Mouse (Mus musculus) embryonic facial prominence, embryonic 15.5 days (tissue): ENCODE measurements at regions not wholly inside any gene's neighbourhood (a gene's known extent, or its start where the extent isn't known, plus 50 kb on each side); places are given as distances from the start of the nearest gene placed in this dataset.

ENCODE experiments used
- ATAC-seq: fragments of 200-750 bp; cut with Nextera tagmentation; 2 replicates; pipeline ENCODE4 v1.8.0; 2017; ENCODE audit warnings: low read depth, moderate TSS enrichment; ENCODE audit not compliant: insufficient number of reproducible peaks, low FRiP score, low TSS enrichment
- H3K27ac ChIP-seq: fragments of 300-500 bp; sonication (generic); replicated peaks from 2 replicates; pipeline ENCODE4 v1.5.1; 2015; ENCODE audit warnings: mild to moderate bottlenecking, inconsistent platforms
- H3K27me3 ChIP-seq: fragments of 300-500 bp; sonication (generic); 2 replicates; pipeline ENCODE4 v1.6.1; 2015; ENCODE audit warnings: inconsistent platforms
- H3K36me3 ChIP-seq: fragments of 300-500 bp; sonication (generic); 2 replicates; pipeline ENCODE4 v1.6.1; 2015; ENCODE audit warnings: mild to moderate bottlenecking, inconsistent platforms
- H3K4me1 ChIP-seq: fragments of 300-500 bp; sonication (generic); 2 replicates; pipeline ENCODE4 v1.6.1; 2015; ENCODE audit warnings: inconsistent platforms
- H3K4me2 ChIP-seq: fragments of 300-500 bp; sonication (generic); replicated peaks from 2 replicates; pipeline ENCODE4 v1.6.1; 2015; ENCODE audit warnings: mild to moderate bottlenecking, inconsistent platforms
- H3K4me3 ChIP-seq: fragments of 300-500 bp; sonication (generic); replicated peaks from 2 replicates; pipeline ENCODE4 v1.5.1; 2015; ENCODE audit warnings: mild to moderate bottlenecking, inconsistent platforms
- H3K9ac ChIP-seq: fragments of 300-500 bp; sonication (generic); 2 replicates; pipeline ENCODE4 v1.6.1; 2015; ENCODE audit warnings: inconsistent platforms
- H3K9me3 ChIP-seq: fragments of 300-500 bp; sonication (generic); replicated peaks from 2 replicates; pipeline ENCODE4 v1.6.1; 2016; ENCODE audit warnings: inconsistent platforms
- WGBS: fragments of 180-500 bp; shearing (Covaris S2); methylation state at CpG from one replicate; pipeline ENCODE4 v1.1.7; 2015; 5-methylcytosine and 5-hydroxymethylcytosine counted together

GRCm38 (mm10) chr15:36695199-36696129 lies 312.1 kb downstream of the Zfp706 start:
- H3K27ac ChIP-seq, result no peak overlapping the region
- peak overlapping the region; percentile 39 for H3K4me3 ChIP-seq
- no peaks in the 10 kb centered on the region for H3K27me3 ChIP-seq
- no peaks in the 10 kb centered on the region for H3K4me1 ChIP-seq
- H3K9me3 ChIP-seq, result no peaks in the 10 kb centered on the region
- no peak for ATAC-seq
- no peaks in the 10 kb centered on the region for H3K36me3 ChIP-seq
- WGBS, result 26% methylated on average over 14 of the region's 14 CpGs
- H3K9ac ChIP-seq, result no peak overlapping the region; the same call in 1 of the 2 replicates
- peak overlapping the region; percentile 52 for H3K4me2 ChIP-seq

GRCm38 (mm10) chr15:36691002-36691652 lies 316.4 kb downstream of the Zfp706 start:
- H3K27me3 ChIP-seq, result no peaks in the 10 kb centered on the region
- 56% methylated on average over 15 of the region's 15 CpGs for WGBS
- no peaks in the 10 kb centered on the region for H3K9me3 ChIP-seq
- no peak overlapping the region for H3K27ac ChIP-seq
- H3K4me2 ChIP-seq, result no peak overlapping the region
- no peak for ATAC-seq
- H3K9ac ChIP-seq, result no peak overlapping the region
- no peak overlapping the region for H3K4me3 ChIP-seq
- 0 out of 2 replicates have a peak, but pooled peaks cover 6% of the 10 kb centered on the region for H3K4me1 ChIP-seq
- no peaks in the 10 kb centered on the region for H3K36me3 ChIP-seq

GRCm38 (mm10) chr15:36689881-36690280 lies 317.7 kb downstream of the Zfp706 start:
- Histone ChIP-seq H3K4me2 (no peak overlapping the region), H3K9ac (no peak overlapping the region), H3K27me3 (no peaks in the 10 kb centered on the region), H3K4me1 (0 out of 2 replicates have a peak, but pooled peaks cover 6% of the 10 kb centered on the region), H3K27ac (no peak overlapping the region), H3K36me3 (no peaks in the 10 kb centered on the region), H3K9me3 (no peaks in the 10 kb centered on the region), H3K4me3 (no peak overlapping the region)
- no peak for ATAC-seq
- 84% methylated on average over 7 of the region's 7 CpGs for WGBS

- H3K27ac ChIP-seq, result no peak overlapping the region
- H3K9me3 ChIP-seq, result no peaks in the 10 kb centered on the region
- no peak overlapping the region for H3K4me3 ChIP-seq
- no peaks in the 10 kb centered on the region for H3K36me3 ChIP-seq
- 62% methylated on average over 3 of the region's 3 CpGs for WGBS
- H3K27me3 ChIP-seq, result no peaks in the 10 kb centered on the region
- 0 out of 2 replicates have a peak, but pooled peaks cover 6% of the 10 kb centered on the region for H3K4me1 ChIP-seq
- no peak overlapping the region for H3K9ac ChIP-seq
- no peak overlapping the region for H3K4me2 ChIP-seq
- ATAC-seq, result no peak
Measured at GRCm38 (mm10) chr15:36689301-36689700, 318.3 kb downstream of the Zfp706 start.

- Histone ChIP-seq H3K9ac (no peak overlapping the region), H3K36me3 (no peaks in the 10 kb centered on the region), H3K27me3 (no peaks in the 10 kb centered on the region), H3K27ac (peak overlapping the region; percentile 48; the same call in 1 of the 2 replicates), H3K4me1 (0 out of 2 replicates have a peak, but pooled peaks cover 6% of the 10 kb centered on the region), H3K4me2 (peak overlapping the region; percentile 40), H3K4me3 (peak overlapping the region; percentile 12; the same call in 1 of the 2 replicates), H3K9me3 (no peaks in the 10 kb centered on the region)
- 8% methylated on average over 17 of the region's 17 CpGs for WGBS
- ATAC-seq, result 0 out of 2 replicates have a peak, but pooled peaks have one; percentile 24
Measured at GRCm38 (mm10) chr15:36688051-36688754, 319.4 kb downstream of the Zfp706 start.

- WGBS, result 77% methylated on average over 7 of the region's 7 CpGs
Measured at GRCm38 (mm10) chr15:36684684-36685083, 322.9 kb downstream of the Zfp706 start.

GRCm38 (mm10) chr15:36682832-36683231 lies 324.7 kb downstream of the Zfp706 start:
- Histone ChIP-seq H3K9me3 (no peaks in the 10 kb centered on the region), H3K27ac (no peak overlapping the region), H3K4me1 (no peaks in the 10 kb centered on the region), H3K4me2 (no peak overlapping the region), H3K36me3 (no peaks in the 10 kb centered on the region), H3K4me3 (no peak overlapping the region), H3K9ac (no peak overlapping the region), H3K27me3 (no peaks in the 10 kb centered on the region)
- ATAC-seq, result no peak
- WGBS, result 41% methylated on average over 6 of the region's 6 CpGs

More at GRCm38 (mm10) chr15:36684684-36685083, 322.9 kb downstream of the Zfp706 start:
- no peak overlapping the region for H3K9ac ChIP-seq
- H3K4me1 ChIP-seq, result 0 out of 2 replicates have a peak, but pooled peaks cover 6% of the 10 kb centered on the region
- H3K27me3 ChIP-seq, result no peaks in the 10 kb centered on the region
- H3K36me3 ChIP-seq, result no peaks in the 10 kb centered on the region
- H3K4me3 ChIP-seq, result no peak overlapping the region
- ATAC-seq, result no peak
- H3K27ac ChIP-seq, result no peak overlapping the region
- H3K9me3 ChIP-seq, result no peaks in the 10 kb centered on the region
- no peak overlapping the region for H3K4me2 ChIP-seq

GRCm38 (mm10) chr15:36682159-36682558 lies 325.4 kb downstream of the Zfp706 start:
- no peaks in the 10 kb centered on the region for H3K36me3 ChIP-seq
- no peak overlapping the region for H3K4me3 ChIP-seq
- no peak overlapping the region for H3K4me2 ChIP-seq
- no peaks in the 10 kb centered on the region for H3K9me3 ChIP-seq
- H3K27me3 ChIP-seq, result no peaks in the 10 kb centered on the region
- H3K27ac ChIP-seq, result no peak overlapping the region
- H3K9ac ChIP-seq, result no peak overlapping the region
- 39% methylated on average over 5 of the region's 5 CpGs for WGBS
- H3K4me1 ChIP-seq, result no peaks in the 10 kb centered on the region
- ATAC-seq, result no peak

GRCm38 (mm10) chr15:36680361-36681140 lies 327.0 kb downstream of the Zfp706 start:
- H3K9me3 ChIP-seq, result no peaks in the 10 kb centered on the region
- H3K4me2 ChIP-seq, result no peak overlapping the region
- 77% methylated on average over 11 of the region's 11 CpGs for WGBS
- H3K27ac ChIP-seq, result no peak overlapping the region
- H3K27me3 ChIP-seq, result no peaks in the 10 kb centered on the region
- no peaks in the 10 kb centered on the region for H3K4me1 ChIP-seq
- H3K36me3 ChIP-seq, result no peaks in the 10 kb centered on the region
- H3K9ac ChIP-seq, result no peak overlapping the region
- no peak overlapping the region for H3K4me3 ChIP-seq
- ATAC-seq, result no peak

GRCm38 (mm10) chr15:36679577-36679976 lies 328.0 kb downstream of the Zfp706 start:
- Histone ChIP-seq H3K36me3 (no peaks in the 10 kb centered on the region), H3K9me3 (no peaks in the 10 kb centered on the region), H3K4me3 (no peak overlapping the region), H3K27me3 (no peaks in the 10 kb centered on the region), H3K4me1 (no peaks in the 10 kb centered on the region), H3K9ac (no peak overlapping the region), H3K27ac (no peak overlapping the region), H3K4me2 (no peak overlapping the region)
- WGBS, result 85% methylated on average over 13 of the region's 13 CpGs
- no peak for ATAC-seq
